Mouse (Mus musculus) megakaryocyte, embryonic 14.5 days (primary cell): ENCODE results near the gene Sgca.

Experiments
- FLI1 ChIP-seq: IDR thresholded peaks from 2 replicates; pipeline ENCODE4 v1.6.1; 2012; ENCODE audit warnings: low read length, inconsistent platforms, mixed read lengths
- GATA1 ChIP-seq: IDR thresholded peaks from 3 replicates; pipeline ENCODE4 v1.6.1; 2012; ENCODE audit warnings: mixed read lengths, low read length, inconsistent platforms, borderline replicate concordance

DNA sequence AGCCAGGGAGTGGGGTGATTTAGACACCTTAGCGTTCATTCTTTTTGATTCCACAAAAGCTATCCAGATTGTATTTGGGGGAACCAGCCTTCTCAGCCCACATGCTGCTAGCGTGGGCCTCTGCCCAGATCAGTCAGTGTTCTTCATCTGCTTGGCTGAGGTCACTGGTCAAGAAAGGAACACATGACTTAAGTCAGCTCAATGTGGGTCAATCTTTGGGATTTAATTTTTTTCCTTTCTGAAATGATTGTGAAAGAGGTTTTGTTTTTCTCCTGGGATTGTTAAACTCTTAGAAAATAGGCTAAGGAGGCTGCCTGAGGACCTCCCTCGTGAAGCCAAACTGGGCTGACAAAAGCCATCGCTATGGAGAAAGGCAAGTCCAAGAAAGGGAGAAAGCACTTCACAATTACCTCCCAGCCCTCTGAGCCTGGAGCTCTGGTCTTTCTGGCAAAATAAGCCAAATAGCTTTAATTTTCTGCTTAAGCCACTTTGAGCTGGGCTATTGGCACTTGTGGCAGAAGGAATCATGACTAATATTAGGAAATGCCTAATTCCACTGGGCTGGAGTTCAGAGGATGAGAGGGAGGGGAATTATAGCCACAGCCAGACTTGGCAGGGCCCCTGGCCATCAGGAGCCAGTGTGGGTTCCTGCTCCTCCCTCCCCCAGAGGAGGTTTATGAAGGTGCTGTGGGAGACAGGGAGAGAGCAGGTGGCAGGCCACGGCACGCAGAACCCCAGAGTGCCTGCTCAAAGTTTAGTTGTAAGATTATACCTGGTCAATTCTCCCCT, 62.6 kb downstream of the Sgca start:
- TF ChIP-seq GATA1: no peak
- TF ChIP-seq FLI1: no peak
